Mouse (Mus musculus): ENCODE data around the gene Macrod2.

The Macrod2 gene

DNA sequence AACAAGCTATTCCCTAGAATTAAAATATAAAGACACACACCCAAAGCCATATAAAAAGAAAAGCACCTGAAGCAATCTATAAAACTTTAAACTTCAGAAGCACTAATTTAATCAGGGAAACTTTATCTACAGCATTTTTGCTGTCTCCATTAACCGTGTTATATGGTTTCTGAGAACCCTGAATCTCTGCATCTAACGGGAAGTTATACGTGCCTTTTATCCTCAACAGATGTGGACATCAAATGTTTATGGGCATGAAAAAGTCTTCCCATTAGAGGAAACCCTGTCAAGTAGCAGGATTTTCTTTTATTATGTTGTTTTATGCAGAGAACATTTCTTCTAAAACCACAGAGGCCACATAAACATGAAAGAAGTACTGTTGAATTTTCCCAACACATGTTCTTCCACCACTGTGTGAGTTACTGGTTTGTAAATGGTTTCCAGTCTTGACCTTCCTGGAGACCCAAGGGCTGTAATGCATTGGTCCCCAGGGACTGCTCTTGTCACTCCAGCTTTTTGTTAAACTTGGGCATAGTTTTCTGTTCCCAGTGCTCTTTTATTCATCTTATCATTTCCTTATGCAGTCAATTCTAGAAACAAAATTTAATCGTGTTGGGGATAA lies 1629.5 kb downstream of the Macrod2 start:
- CTCF ChIA-PET: no interaction called here

DNA sequence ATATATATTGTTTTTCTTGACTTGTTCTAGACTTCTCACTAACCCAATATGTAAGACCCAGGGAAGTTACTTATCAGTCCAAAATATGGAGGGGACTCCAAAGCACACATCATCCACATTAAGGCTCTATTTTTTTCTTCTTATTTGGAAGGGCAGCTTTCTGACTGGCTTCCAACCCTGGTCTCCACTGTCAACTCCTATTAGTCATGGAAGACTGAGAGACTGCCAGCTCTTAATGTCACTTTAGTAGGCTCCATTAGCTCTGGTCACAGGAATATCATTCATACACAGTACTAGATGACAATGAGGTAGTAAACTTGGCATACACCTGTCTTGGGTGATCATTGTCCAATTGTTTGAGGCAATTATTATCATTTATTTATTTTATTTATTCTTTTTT lies 1631.6 kb downstream of the Macrod2 start:
- CTCF ChIA-PET: no interaction called here

DNA sequence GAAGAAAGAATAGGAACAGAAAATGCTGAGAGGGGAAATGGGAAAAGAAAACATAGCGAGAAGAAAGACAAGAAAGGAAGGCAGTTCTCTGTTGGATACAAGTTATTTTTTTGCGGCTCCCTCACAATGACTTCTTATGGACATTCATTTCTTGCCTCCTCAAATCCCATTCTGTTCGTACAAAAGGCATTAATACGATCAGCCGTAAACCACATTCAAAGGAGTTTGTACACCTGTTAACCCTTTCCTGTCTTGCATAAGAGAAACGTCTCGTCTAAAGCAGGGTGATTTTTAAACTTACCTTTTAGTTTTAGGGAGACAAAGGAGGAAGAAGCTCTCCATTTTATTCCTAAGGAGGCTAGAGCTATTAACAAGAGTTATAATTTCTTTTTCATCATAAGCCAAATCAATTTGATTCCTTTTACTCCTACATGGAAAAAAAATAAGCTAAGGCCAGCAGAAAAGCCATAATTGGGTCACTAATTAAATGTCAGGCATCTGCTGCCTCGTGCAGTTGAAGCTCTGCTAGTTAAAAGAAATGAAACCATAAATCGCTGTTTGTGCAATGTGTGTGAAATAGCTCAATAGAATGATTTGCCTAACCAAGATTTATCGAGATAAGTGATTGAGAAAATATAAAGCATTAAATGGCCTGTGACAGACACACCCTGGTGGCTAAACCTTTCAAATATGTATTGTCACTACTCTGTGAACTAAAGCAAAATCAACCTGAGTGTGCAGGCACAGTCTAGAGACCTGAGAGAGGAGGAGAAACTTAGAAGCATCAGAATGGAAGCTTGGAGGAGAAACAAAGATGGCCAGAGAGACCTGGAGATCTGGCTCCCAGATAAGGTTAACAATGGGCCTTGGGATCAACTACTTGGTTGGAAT lies 1635.9 kb downstream of the Macrod2 start:
- CTCF ChIA-PET: no interaction called here

DNA sequence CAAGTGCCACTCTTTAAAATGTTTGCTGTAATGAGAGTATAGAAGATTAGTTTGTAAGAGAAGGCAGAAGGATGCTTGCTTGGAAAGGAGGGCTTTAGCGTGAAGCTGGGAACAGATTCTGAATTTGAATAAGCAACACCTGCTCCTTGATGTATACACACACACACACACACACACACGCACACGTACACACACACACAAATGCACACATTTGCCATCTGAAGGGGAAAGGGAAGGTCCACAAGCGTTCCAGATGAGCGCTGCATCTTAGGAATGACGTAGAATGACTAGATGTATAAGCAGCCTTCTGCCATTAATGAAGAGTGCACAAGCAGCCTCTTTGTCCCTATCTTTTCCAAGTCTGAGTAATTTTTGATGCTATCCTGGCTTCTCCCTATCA lies 1660.5 kb downstream of the Macrod2 start:
- CTCF ChIA-PET: no interaction called here

DNA sequence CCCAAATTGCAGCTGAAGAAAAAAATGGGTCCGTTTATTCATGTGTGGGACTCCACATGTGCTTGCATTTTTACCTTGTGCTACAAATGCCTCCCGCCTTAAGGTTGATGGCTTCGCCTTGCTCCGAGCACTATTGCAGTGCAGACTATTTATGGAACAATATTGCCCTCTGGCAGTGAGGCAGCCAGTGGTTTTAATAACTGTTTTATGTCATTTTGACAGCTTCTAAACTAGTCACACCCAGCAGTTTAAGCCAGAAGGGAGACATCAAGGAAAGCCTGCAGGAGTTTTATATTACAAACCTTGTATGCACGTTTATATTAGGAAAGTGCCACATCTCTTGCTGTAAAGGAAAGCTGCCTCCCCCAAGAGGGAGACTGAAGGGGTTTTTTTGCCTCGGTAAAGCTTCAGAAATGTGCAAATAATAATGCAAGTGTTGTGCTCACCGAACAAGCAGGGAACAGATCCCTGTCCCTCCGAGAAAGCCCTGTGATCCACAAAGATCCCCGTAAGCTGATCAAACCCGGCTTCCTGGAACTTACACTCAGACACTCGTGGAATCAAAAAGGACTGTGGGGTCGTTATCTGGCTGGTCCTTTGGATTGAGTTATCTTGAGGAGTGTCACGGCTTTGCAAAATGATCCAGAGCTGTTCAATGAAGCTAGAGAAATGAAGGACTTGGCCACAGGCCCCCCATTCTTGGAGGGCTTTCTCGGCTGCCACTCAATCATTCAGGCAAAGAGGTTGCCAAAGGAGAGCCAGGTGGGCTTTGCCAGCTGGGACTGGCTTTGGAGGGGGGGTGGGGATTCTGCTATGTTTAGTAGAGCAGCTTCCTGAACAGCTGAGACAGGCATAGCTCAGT lies 1663.0 kb downstream of the Macrod2 start:
- CTCF ChIA-PET: no interaction called here

DNA sequence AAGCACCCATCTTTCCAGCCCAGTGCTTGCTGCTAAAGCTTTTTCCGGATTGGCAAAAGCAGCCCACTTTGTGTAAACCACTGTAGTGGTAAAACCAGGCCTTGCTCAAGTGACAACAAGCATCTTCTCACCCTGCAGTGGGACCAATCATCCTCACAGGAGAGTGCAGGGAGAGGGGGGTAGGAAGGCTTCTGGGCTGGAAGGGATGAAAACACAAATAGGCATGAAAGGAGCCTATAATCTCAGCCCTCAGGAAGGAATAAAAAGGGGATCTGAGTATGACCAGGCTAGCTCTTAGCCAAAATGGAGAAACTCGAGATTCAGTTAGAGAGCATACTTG lies 1663.6 kb downstream of the Macrod2 start:
- CTCF ChIA-PET: no interaction called here

DNA sequence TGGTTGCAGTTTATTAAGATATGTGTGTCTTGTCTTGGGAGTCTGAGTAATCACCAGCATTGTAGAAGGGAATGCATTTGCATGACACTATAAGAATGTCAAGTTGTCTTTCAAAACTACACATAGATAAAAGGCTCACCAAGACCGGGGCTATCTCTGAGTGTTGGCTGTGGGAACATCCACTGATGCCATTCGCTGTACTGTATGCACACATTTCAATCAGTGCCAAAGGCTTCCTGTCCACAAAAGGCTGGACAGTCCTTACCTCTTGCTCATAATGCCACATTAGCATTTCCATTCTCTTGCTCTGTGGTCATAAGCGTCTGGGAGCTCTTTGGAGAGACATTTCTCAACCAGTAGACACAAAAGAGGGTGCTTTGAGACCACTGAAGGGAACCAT lies 1713.8 kb downstream of the Macrod2 start:
- CTCF ChIA-PET: no interaction called here

DNA sequence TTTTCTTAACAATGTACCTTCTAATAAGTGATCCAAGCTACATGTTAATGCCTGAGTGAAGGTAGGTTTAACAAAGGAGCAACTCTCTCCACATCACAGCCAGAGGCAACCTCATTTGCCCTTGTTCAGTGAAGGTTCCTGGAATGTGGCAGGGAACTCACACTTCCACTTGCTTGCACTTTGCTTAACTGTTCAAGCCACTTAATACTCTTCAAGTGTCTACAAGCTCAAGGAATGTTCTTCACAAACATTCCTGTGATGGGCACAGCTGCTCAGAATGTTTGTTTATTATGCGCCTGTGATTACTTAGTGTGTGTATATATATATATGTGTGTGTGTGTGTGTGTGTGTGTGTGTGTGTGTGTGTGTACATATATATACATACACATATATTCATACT lies 1721.5 kb downstream of the Macrod2 start:
- CTCF ChIA-PET: no interaction called here

DNA sequence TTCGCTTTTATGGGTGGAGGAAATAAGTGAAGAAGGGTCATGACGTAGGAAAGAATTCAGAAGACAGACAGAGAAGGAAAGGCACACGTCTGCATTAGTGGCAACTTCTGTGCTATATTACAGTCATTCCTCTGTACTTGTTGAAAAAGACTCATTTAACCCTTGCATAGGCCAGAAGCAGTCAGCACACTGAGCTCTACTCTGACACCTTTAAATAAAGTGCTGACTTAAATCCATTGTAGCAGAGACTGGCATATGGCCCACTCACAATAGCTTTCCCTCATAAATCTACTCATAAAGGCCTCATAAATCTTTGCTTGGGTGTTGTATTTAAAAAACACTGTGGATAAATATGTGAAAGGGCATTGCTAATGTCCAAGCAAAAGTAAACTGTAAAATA lies 1733.0 kb downstream of the Macrod2 start:
- CTCF ChIA-PET: no interaction called here

DNA sequence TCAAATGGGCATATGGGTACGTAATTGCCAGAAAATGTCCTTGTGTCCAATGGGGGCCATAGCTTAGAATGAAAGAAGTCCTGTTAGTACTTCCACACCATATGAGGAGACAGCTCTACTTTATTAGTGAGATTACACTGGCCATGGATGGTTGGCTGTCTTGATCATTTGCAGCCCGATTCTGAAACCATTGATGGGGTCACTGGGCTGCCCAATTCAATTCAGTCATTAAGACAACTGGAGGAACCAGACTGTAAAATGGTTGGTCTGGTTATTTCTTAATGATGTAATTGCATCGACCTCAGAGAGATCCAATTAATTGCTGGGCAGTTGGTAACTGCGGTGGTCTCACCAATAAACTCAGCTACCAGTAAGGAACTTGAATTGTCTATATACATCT lies 1734.1 kb downstream of the Macrod2 start:
- CTCF ChIA-PET: no interaction called here

DNA sequence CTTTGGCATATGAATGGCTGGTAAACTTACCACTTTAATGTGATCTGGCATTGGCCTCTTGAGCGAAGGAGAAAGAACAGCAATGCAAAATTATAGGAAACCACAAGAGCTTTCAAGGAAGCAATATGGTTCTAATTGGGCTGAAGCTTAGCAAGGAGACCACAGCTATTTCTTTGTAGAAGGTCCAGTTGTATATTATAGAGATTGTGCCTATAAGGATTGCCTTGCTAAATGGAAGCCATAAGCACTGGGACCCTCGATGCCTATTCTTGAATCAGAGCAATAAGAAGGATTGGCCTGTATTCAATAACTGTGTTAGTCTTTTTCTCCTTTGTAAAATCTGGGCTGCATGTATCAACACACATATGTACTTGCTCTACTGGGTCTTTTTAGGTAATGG lies 1754.2 kb downstream of the Macrod2 start:
- CTCF ChIA-PET: no interaction called here

DNA sequence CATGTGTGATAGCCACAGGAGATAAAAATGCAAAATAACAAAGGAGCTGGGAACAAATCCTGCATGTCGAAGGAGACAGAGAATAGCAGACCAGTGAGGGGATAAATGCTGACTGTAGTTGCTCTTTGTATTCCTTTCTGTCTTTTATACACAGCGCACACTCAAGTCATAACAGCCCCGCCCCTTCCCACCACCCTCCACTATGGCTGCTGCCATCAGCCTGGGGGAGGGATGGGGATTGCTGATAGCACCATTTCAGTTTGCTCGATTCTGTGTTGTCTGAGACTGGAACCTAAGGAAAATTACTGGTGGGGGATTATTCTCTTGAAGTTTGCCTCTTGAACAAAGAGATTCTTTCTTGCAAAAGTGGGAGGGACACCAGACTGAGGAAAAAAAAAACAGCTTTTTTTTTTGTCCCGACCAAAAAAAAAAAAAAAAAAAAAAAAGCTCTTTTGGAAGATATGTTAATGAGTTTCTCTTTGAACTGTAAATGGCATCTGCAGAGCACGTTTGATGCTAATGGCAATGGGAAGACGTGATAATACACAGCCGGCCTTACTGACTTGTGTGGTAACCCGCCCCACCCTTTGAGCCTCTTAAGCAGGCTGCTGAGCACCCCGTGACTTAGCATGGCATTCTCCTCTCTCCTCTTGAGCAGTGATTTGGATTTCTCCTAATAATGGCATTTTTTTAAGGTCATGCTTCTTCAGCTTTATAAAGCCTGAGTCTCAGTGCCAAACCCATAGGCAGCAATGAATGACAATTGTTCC lies 1768.6 kb downstream of the Macrod2 start:
- CTCF ChIA-PET: no interaction called here

DNA sequence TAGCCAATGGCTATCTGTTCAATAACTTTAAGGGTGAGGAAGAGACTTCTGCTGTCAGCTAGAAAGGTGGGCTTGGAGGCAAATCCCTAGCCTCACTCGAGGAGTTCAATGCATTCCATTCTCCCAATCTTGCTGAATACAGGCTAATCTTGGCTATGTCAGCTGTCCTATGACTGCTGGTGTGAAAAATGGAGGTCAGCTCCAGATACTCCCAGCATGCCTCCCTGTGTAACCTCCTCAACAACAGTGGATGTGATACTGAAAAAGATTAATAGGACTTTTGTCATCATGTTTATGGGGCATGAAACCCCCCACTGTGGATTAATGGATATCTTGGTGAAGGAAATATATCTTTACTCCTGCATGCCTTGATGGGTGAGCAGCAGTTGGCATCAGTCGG lies 1774.5 kb downstream of the Macrod2 start:
- CTCF ChIA-PET: no interaction called here

DNA sequence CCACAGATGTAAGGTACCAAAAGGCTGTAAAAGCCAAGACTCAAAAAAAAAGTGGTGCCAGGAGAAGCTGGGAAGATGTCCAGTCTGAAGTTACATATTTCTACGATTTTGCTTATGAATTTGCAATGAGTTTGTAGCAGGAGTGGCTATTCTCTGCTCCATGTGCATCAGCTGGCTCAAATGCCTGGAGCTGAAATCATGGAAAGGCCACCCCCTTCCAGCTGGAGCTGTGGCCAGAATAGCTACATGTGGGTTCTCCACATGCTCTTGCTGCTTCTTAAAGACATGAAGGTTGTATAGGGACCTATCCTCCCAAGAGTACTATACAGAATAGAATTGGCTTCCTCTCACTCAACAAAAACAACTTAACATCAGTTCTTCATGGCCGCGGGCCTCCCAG lies 1777.6 kb downstream of the Macrod2 start:
- CTCF ChIA-PET: no interaction called here

DNA sequence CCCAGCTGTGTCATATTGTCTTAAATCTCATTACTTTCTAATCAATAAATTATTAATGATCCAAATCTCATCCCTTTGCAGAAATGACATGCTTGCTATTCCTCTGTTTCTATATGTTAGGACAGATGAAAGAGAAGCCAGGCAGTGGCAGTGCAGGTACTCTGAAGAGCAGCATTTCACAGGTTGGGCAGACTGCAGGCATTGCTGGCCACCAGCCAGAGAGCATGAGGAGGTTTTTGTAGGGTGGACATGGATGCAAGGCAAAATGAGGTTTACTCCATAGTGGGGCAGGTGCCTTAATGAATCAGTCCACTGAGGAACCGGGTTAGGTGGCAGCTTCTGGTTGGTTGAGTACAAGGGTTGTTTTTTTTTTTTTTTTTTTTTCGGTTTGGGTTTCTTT lies 1778.9 kb downstream of the Macrod2 start:
- CTCF ChIA-PET: no interaction called here

DNA sequence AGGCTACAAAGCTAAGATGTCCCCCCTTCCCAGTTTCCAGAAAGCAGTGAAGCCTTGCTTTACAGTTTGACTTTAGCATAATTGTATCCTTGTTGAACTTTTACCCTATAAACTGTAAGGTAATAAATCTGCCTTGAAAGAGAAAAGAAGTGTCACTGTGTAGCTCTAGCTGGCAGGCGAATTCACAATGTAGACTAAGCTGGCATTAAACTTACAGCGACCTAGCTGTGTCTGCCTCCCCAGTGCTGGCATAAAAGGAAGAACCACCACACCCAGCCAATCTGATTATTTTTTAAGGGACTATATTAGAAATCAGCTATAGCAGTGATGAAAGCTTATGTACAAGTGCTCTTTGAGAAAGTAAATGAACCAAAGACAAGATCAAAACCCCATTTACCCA lies 1791.8 kb downstream of the Macrod2 start:
- CTCF ChIA-PET: no interaction called here

DNA sequence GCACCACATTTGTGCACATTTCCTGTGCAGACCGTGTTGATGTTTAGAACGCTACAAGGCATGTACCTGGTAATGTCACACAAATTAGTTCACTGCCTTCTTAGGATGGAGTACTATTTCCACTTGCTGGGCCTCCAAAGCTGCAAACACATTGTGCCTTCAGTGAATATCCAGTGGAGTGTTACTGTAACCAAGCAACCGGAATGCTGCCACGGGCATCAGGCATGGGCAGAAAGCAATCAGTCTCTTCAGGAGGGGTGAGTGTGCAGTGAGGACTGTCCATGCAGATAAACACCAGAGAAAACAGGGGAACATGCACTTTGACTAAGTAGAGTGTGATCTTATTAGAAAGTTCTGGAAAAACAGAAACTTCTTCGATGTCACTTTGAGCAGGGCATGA lies 1792.3 kb downstream of the Macrod2 start:
- CTCF ChIA-PET: no interaction called here

DNA sequence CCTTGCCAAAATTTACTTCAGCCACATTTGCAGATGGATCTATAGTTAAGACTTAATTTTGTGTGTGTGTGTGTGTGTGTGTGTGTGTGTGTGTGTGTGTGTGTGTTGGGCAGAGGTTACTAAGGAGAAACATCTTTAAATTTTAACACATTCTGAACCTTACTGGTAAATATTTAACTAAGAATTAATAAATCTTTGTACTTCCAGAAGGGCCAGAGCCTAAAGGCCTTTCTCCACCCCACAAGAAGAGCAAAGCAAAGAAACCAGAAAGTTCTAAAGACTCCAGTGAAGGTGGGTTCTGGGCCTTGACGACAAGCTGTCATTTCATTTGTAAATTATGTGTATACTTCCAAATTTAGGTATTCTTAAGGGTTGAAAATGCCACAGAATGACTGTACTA lies 1822.3 kb downstream of the Macrod2 start:
- CTCF ChIA-PET: no interaction called here

DNA sequence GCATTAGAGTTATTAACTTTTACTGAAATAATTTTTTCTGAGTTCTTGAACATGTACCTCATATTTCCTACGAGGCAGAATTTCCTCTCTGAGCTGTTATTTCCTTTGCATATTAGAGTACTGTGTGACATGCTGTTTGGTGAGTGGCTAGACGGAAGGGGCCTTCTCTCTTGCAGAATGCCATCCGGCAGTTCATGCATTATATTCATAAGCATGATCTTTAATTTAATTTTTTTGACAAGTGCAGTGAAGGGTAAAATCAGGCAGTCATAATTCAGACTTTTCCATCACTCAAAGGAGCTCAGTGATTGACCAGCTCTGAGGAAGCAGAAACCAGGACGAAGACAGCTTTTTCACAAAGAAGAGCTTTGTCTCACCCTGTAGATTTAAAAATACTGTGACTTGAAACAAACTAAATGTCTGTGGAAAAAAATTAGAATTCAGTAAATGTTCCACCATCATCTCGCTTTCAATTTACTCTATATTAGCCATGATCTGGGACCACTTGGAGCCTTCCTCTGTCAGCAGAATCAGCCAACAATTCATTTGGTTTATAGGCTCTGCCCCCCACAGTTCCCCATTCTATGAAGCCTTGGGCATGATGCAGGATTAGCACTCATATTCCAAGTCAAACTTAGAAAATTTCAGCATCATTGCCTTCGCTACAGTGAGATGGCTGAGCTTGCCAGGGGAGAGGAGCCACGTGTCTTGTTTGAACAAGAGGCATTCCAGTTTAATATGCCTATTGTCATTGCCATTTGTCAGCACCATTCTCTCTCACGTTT lies 1827.2 kb downstream of the Macrod2 start:
- CTCF ChIA-PET: no interaction called here

DNA sequence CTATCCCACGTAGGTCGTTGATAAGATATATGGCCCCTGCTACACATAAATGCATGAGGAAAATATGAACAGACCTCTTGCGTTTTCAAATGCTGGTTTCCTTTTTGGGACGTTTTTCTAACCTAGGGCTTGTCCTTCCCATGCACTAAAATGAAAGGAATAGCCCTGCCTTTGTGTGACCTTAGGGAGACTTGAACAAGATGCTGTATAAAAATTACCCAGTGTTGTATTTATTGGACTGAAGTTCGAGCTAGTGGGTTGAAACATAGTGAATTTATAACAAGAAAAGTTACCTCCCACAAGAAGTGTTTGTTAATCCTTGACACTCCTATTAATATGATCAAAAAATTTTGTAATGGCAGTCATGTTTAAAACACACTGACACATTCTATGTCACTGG lies 1827.8 kb downstream of the Macrod2 start:
- CTCF ChIA-PET: no interaction called here

DNA sequence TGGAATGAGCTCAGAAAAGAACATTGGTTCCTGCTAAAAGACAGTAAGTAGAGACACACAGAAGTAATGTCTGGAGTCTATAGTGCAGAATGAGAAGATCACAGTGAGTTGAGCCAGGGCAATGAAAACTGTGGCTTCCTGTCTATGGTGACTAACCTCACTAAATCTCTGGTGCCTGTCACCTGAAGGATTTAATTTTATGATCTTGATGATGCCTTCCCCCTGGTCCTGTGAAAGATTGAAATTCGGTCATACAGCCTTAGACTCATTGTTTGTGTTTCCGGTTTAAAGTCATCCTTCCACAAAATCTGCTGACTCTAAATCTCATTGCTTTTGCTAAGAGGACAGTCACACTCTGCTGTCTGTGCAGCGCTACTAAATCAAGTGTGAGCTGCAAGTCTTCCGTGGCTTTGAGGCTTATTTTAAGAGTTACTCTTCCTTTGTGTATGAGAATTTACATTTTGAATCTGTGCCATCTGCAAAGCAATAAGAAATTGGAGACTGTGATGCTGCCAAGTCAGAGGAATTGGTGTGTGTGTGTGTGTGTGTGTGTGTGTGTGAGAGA lies 1836.0 kb downstream of the Macrod2 start:
- CTCF ChIA-PET: no interaction called here

Data from spleen, embryonic (tissue).